Mouse (Mus musculus): ENCODE data around the gene Chml.

The Chml gene

GRCm38 (mm10) chr1:175692246-175692996 is at the start of gene Chml, which contains the start of gene Opn3:
Gene Chml (minus strand): TSS chr1:175692901.
Gene Opn3 (minus strand): TSS chr1:175692776.
- peak; percentile 99 for DNase-seq (ENCODE audit: extremely low spot score)

GRCm38 (mm10) chr1:175725771-175726170 is 33.1 kb upstream of the Chml start:
- DNase-seq (ENCODE audit: extremely low spot score), result no peak

DNA sequence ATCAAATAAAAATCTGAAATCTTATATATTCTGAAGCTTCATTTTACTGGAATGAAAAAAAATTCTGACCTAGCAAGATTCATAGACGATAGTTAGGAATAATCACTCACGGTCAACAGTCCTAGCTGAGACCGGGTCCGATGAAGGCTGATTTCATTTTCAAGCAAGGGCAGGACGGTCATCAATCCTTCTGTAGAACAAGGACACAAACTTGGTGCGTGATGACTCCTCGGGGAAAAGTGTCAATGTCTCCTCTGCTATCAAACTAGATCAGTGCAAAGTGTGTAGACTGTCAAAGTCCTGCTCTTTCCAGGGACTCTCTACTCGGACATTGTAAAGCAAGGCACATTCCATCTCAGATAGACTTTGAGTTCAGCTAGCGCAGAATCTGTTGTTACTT is 24.1 kb upstream of the Chml start:
- DNase-seq (ENCODE audit: extremely low spot score), result no peak

- no peak for DNase-seq (ENCODE audit: extremely low spot score)
Observed at GRCm38 (mm10) chr1:175712338-175712909, 19.7 kb upstream of the Chml start.

GRCm38 (mm10) chr1:175708013-175708412 is 15.3 kb upstream of the Chml start:
- DNase-seq (ENCODE audit: extremely low spot score), result no peak

DNA sequence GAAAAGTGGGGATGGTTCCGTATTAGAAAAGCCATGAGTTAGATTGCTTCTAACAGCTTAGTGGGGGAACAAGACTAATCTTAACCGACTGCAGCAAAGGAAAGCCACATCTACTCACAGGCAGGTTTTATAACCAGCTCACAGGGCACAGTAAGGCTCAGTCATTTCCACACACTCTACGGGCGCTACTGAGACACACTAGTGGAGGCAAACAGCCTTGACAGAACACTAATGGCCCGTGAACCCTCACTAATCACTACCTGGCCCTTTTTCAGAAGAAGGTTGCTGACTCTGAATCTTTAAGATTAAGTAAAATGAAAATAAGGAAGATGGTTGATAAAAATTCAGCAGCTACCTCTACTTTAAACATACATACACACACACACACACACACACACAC is 14.9 kb upstream of the Chml start:
- no peak for DNase-seq (ENCODE audit: extremely low spot score)

DNA sequence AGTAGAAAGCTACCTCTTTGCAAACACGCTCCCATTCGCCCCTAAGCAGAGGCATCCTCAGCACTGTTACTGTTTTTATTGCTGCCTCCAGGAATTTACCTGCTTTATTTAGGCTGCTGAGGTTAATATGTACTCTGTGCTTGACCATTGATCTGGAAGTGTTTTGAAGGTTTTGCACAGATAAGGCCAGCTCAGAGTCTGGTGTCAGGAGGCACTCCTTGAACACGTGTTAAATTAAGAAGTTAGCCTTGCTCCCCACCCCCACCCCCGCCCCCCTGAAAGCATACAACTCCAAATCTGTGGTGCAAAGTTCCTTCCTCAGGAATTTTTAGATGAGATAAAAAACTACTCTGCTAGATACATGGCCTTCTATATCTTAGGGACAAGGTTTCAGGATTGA is 8.4 kb upstream of the Chml start:
- no peak for DNase-seq (ENCODE audit: extremely low spot score)

DNA sequence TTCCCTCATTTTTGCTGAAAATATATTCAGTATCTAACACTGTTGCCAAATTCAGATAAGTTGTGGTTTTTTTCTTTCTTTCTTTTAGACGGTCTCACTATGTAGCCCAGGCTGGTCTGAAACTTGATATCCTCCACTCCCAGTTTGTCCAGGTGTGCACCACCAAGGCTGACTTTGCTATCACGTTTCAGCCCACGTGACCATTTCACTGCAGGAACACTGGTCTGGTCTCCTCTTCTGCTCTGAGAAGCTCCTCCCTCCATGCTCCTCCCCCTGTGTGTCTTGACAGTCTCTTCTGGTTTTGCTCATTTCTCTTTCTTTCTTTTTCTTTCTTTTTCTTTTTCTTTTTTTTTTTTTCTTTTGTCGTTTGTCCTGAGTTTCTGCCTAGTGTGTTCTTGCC is 7.1 kb upstream of the Chml start:
- DNase-seq (ENCODE audit: extremely low spot score), result no peak

- DNase-seq (ENCODE audit: extremely low spot score), result no peak
Observed at GRCm38 (mm10) chr1:175699375-175699774, 6.7 kb upstream of the Chml start.

DNA sequence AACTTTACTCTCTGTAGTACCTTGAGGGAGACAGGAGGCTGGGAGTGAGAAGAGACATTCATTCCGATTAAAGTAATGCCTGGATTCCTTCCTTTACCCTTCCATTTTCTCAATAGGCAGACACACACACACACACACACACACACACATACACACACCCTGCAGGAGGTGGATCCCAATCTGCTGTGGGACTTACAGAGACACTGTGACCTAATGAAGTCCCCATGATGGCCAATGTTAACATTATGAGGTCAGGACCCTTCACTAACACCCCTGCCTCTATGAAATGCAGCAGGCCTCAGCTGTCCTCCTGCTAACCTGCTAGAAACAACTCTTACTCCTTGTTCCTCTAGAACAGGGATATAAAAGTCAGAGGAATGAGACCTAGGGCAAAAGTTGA is 5.6 kb upstream of the Chml start, which contains the start of gene Wdr64:
Gene Wdr64, plus strand, starts transcription at position 301 of the 400 bp plus-strand sequence.
- DNase-seq (ENCODE audit: extremely low spot score), result no peak

- no peak for DNase-seq (ENCODE audit: extremely low spot score)
Observed at GRCm38 (mm10) chr1:175693429-175693960, 794 bp upstream of the Chml start.

DNA sequence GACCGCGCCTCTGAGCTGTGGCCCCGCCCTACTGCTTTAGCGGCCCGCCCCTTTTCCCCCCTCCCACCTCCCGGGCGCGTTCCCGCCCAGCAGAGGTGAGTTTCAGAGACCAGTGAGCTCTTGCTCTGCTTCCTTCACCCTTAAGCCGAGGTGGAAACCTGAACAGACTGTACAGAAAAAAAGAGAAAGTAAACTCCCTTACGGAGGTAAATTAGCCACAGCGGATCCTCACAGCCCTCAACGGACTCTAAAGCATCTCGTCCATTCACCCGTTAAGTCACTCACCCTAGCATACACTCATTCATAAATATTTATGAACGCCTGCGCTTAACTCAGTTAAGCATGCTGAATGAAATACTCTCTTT is 278 bp upstream of the Chml start:
- DNase-seq (ENCODE audit: extremely low spot score), result no peak

GRCm38 (mm10) chr1:175691686-175692245 is 935 bp downstream of the Chml start:
- DNase-seq (ENCODE audit: extremely low spot score), result no peak

- DNase-seq (ENCODE audit: extremely low spot score), result no peak
Observed at GRCm38 (mm10) chr1:175680995-175681394, 11.7 kb downstream of the Chml start.

DNA sequence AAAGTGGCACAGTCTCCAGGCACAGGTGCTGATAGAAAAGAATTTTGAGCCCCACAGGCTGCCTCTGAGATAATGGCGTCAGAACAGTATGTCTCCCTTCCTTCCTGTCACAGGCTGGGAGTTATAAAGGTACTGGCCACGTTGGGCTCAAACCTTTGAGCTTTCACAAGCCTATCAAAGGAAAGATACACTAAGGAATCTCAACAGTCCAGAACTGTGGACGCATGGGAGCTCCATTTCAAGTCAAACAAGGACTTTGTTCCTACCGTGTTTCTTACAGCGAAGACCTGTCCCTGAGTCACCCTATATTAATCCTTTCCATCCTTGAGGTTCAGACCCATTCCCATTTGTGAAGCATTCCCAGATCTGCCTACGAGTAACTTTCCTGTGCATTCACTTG is 15.2 kb downstream of the Chml start:
- DNase-seq (ENCODE audit: extremely low spot score), result no peak

DNA sequence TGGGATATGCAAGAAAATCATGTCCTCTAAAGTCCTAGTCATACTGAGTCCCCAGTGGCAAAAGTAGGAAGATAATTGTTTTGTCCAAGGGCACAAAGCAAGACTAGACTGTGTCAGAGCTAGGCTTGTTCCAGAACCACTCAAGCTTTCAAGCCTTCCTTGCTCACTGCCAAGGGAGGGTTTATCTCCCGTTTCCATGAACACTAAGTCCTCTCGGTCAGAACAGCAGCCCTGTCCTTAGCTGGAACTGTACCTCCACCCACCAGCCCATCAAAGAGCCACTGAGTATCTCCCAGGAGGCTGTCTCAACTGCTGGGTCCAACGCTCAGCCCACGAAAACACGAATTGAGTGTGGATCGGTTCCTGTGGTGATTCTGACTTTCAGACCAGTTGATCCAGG is 17.6 kb downstream of the Chml start:
- DNase-seq (ENCODE audit: extremely low spot score), result no peak

- no peak for DNase-seq (ENCODE audit: extremely low spot score)
Observed at GRCm38 (mm10) chr1:175673563-175674325, 19.0 kb downstream of the Chml start.

DNA sequence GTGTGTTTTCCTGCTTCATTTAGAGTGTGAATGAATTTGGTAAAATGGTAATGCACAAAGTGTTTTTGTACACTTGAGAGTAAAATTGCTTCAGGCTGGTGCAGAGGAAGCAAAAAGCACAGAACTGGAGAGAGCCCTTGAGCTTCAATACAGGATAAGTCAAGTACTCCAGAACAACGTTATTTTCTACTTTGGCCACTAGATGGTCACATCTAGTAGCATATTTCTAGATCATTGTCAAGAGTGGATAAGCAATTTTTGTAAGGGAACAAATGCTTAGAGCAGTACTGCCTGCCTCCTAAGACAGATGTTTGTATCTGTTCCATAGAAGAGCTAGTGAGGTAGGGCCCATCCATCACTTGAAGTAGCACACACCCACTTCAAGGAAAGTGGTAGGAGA is 21.1 kb downstream of the Chml start:
- DNase-seq (ENCODE audit: extremely low spot score), result no peak

GRCm38 (mm10) chr1:175670042-175670441 is 22.7 kb downstream of the Chml start:
- no peak for DNase-seq (ENCODE audit: extremely low spot score)

- no peak for DNase-seq (ENCODE audit: extremely low spot score)
Observed at GRCm38 (mm10) chr1:175669456-175669855, 23.2 kb downstream of the Chml start.

GRCm38 (mm10) chr1:175668666-175669405 is 23.9 kb downstream of the Chml start:
- DNase-seq (ENCODE audit: extremely low spot score), result no peak

- no peak for DNase-seq (ENCODE audit: extremely low spot score)
Observed at GRCm38 (mm10) chr1:175659900-175660299, 32.8 kb downstream of the Chml start.

Measured in embryo, embryonic 9.5 days (tissue).